Mouse (Mus musculus) monocyte, adult 5-6 weeks (primary cell): ENCODE data around the gene Ankle1. TPM values are rescaled to one million over a fixed set of nuclear protein-coding genes. Genes with fewer than 3 reads are reported as not detected.
A peak's percentile ranks its signal among the peaks of the same experiment; 100 is the strongest.

Experiments used
- ATAC-seq: fragments of 153-309, 156-312 bp; replicated peaks from 2 replicates; pipeline ENCODE4 v1.8.0; 2017; ENCODE audit warnings: mild to moderate bottlenecking; ENCODE audit not compliant: low TSS enrichment, insufficient number of reproducible peaks, severe bottlenecking, poor library complexity, low FRiP score
- total RNA-seq: library from RNA; stranded (forward); fragments of 200-1000, 200-491, 200-594 nt; gene quantifications from 3 replicates; pipeline ENCODE4 v1.2.3, GENCODE M21; 2017

The Ankle1 gene
- total RNA-seq, 1 experiment from 2014 or later = 0.48 TPM

- no peak for ATAC-seq
Measured at GRCm38 (mm10) chr8:71402446-71402964, 3.3 kb upstream of the Ankle1 start.

- ATAC-seq = no peak
Measured at GRCm38 (mm10) chr8:71403107-71403885, 2.5 kb upstream of the Ankle1 start.

GRCm38 (mm10) chr8:71404011-71404410 lies 1.8 kb upstream of the Ankle1 start:
- ATAC-seq = no peak

GRCm38 (mm10) chr8:71404951-71405351 lies 859 bp upstream of the Ankle1 start:
- ATAC-seq = no peak

- peak; percentile 32; the same call in 1 of the 2 replicates for ATAC-seq
Measured at GRCm38 (mm10) chr8:71406099-71407015, 547 bp downstream of the Ankle1 start.

GRCm38 (mm10) chr8:71407441-71407840 lies 1.6 kb downstream of the Ankle1 start:
- no peak for ATAC-seq

- no peak for ATAC-seq
Measured at GRCm38 (mm10) chr8:71408231-71408630, 2.4 kb downstream of the Ankle1 start.

GRCm38 (mm10) chr8:71411535-71412273 lies 5.9 kb downstream of the Ankle1 start:
- no peak for ATAC-seq

- ATAC-seq = no peak
Measured at GRCm38 (mm10) chr8:71422121-71422520, 16.3 kb downstream of the Ankle1 start.

GRCm38 (mm10) chr8:71432935-71433334 lies 27.1 kb downstream of the Ankle1 start:
- ATAC-seq = peak; percentile 82

GRCm38 (mm10) chr8:71437041-71437440 lies 31.2 kb downstream of the Ankle1 start:
- no peak for ATAC-seq

GRCm38 (mm10) chr8:71441404-71441803 lies 35.6 kb downstream of the Ankle1 start:
- ATAC-seq = peak; percentile 90

GRCm38 (mm10) chr8:71445096-71445495 lies 39.3 kb downstream of the Ankle1 start:
- no peak for ATAC-seq

- ATAC-seq = no peak
Measured at GRCm38 (mm10) chr8:71451337-71451736, 45.5 kb downstream of the Ankle1 start.

- ATAC-seq = no peak
Measured at GRCm38 (mm10) chr8:71451777-71452176, 46.0 kb downstream of the Ankle1 start.

- ATAC-seq = no peak
Measured at GRCm38 (mm10) chr8:71452669-71453068, 46.9 kb downstream of the Ankle1 start.

GRCm38 (mm10) chr8:71454668-71455067 lies 48.9 kb downstream of the Ankle1 start:
- ATAC-seq = no peak

- no peak for ATAC-seq
Measured at GRCm38 (mm10) chr8:71456906-71457305, 51.1 kb downstream of the Ankle1 start.
